Mouse (Mus musculus) cerebellum, adult (tissue): ENCODE results near the gene Fbp2.

Experiments
- ATAC-seq: cut with Nextera tagmentation; 2 replicates; pipeline ENCODE4 v1.9.2; 2017; ENCODE audit warnings: mild to moderate bottlenecking, moderate library complexity, mixed read lengths; ENCODE audit not compliant: insufficient number of reproducible peaks, low FRiP score, low TSS enrichment

Fbp2 gene

GRCm38 (mm10) chr13:62857941-62858915 lies at the start of gene Fbp2:
Gene Fbp2, minus strand, starts transcription at chr13:62858422.
- no peak for ATAC-seq

GRCm38 (mm10) chr13:62907527-62908162 lies 49.4 kb upstream of the Fbp2 start:
- ATAC-seq = no peak

- ATAC-seq = no peak
Observed at GRCm38 (mm10) chr13:62901139-62901538, 42.9 kb upstream of the Fbp2 start.

- no peak for ATAC-seq
Observed at GRCm38 (mm10) chr13:62897927-62898646, 39.9 kb upstream of the Fbp2 start.

GRCm38 (mm10) chr13:62893044-62893842 lies 35.0 kb upstream of the Fbp2 start:
- ATAC-seq = no peak

GRCm38 (mm10) chr13:62889311-62889710 lies 31.1 kb upstream of the Fbp2 start:
- ATAC-seq = no peak

GRCm38 (mm10) chr13:62887712-62888441 lies 29.7 kb upstream of the Fbp2 start, which contains the start of gene Fbp1:
Gene Fbp1, minus strand, starts transcription at chr13:62888282.
- no peak for ATAC-seq

GRCm38 (mm10) chr13:62884536-62884935 lies 26.3 kb upstream of the Fbp2 start:
- ATAC-seq = no peak

GRCm38 (mm10) chr13:62883925-62884324 lies 25.7 kb upstream of the Fbp2 start:
- ATAC-seq = no peak

- ATAC-seq = no peak
Observed at GRCm38 (mm10) chr13:62883436-62883835, 25.2 kb upstream of the Fbp2 start.

- ATAC-seq = no peak
Observed at GRCm38 (mm10) chr13:62882856-62883255, 24.6 kb upstream of the Fbp2 start.

- no peak for ATAC-seq
Observed at GRCm38 (mm10) chr13:62881336-62881735, 23.1 kb upstream of the Fbp2 start.

GRCm38 (mm10) chr13:62879831-62880615 lies 21.8 kb upstream of the Fbp2 start:
- ATAC-seq = no peak

- ATAC-seq = no peak
Observed at GRCm38 (mm10) chr13:62879411-62879810, 21.2 kb upstream of the Fbp2 start.

- no peak for ATAC-seq
Observed at GRCm38 (mm10) chr13:62877247-62877646, 19.0 kb upstream of the Fbp2 start.

GRCm38 (mm10) chr13:62876111-62876510 lies 17.9 kb upstream of the Fbp2 start:
- no peak for ATAC-seq

GRCm38 (mm10) chr13:62872252-62872651 lies 14.0 kb upstream of the Fbp2 start:
- ATAC-seq = no peak

GRCm38 (mm10) chr13:62870605-62871004 lies 12.4 kb upstream of the Fbp2 start:
- ATAC-seq = no peak

- no peak for ATAC-seq
Observed at GRCm38 (mm10) chr13:62866817-62867216, 8.6 kb upstream of the Fbp2 start.
